Mouse (Mus musculus) spleen, postnatal 10 days (tissue): ENCODE measurements around the gene Maml2.

ENCODE experiments used
- DNase-seq, 2 experiments: peaks; one replicate each; pipeline ENCODE4 v3.0.0; 2021 to 2022; ENCODE audit warnings: low spot score in 2 of 2

Maml2 gene

GRCm38 (mm10) chr9:13613325-13614268 is 315.8 kb downstream of the Maml2 start:
- DNase-seq = no peak

DNA sequence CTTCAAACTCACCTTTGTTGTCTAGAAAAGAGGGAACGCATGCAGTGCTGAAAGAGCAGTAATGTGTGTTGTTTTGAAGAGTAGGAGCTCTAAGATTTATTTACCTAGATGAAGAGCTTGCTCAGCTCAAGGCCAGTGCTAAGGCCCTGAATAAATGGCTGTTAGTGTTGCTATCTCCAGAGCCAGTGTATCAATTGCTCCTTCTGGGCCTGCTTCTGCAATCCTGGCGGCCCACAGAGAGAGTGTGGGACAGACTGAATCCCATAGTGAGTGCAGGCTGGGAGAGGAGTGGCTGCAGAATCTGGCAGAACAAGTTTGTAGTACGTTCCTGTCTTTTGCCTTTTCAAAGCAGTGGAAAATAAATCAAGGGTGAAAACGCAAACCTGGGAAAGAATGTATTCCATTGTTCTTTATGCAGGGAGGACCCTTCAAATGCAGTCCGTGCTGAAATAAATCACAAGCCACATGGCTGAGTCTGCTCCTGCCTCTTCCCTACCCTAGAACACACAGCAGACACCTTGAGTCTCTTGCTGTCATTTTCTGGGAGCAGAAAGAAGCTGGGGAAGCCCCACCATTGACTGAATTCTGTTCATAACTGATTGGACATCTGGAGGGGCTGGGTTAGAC is 318.7 kb downstream of the Maml2 start:
- DNase-seq = no peak

DNA sequence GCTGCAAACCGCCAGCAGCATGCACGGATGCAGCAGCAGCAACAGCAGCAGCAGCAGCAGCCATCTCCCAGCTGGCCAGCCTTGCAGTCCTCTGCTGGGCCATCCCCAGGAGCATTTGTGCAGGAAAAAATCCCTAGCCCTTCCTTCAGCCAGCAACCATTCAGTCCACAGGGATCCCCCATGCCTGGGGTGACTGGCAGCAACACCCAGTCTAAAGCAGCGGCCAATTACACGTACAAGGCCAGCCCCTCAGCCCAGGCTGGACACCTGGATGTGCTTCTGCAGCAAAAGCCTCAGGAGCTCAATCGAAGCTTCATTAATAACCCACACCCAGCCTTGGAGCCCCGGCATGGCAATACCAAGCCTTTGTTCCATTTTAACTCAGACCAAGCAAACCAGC is 323.0 kb downstream of the Maml2 start:
- no peak for DNase-seq

- no peak for DNase-seq
Measured at GRCm38 (mm10) chr9:13621941-13622340, 324.2 kb downstream of the Maml2 start.

DNA sequence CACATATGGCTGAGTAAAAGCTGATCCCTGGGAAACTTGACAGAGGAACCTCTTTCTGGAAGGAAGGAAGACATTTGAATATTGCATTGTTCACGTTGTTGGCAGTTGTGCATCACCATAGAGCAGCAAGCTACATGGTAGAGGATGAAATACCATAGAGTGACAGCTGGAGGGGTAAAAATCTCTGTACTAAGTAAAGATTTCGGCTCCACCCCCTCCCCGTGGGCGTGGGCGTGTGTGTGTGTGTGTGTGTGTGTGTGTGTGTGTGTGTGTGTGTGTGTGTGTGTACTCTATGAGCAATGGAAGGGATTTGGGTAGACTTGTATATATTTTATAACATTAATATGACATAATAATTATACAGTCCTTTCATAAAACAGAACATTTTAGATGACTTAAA is 324.7 kb downstream of the Maml2 start:
- no peak for DNase-seq

DNA sequence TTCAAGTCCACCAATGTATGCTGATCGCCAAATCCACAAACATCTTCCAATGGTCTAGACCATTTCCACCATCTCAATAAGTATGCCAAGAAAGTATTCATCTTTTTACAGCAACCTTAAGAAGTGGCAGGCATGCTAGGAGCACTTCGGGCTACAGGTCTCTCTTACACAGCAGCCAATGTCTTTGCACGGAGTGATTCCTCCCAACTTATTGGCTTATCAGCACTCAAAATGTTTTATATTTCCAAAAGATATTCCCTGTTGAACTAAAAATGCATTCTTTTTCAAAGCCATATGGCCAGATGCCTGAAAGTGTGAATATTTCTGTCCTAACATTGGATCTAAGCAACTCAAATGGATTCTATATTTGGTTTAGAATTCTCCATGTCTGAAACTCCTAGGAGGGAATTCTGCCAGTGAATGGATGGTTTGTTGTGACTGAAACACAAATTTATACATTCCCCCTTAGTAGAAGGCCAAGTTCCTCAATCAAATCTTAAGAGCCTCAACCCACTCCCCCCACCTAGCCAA is 326.2 kb downstream of the Maml2 start:
- DNase-seq = no peak

- no peak for DNase-seq
Measured at GRCm38 (mm10) chr9:13624780-13625179, 327.0 kb downstream of the Maml2 start.

GRCm38 (mm10) chr9:13625215-13625614 is 327.5 kb downstream of the Maml2 start:
- DNase-seq = no peak

- DNase-seq = no peak
Measured at GRCm38 (mm10) chr9:13626480-13626879, 328.7 kb downstream of the Maml2 start.

DNA sequence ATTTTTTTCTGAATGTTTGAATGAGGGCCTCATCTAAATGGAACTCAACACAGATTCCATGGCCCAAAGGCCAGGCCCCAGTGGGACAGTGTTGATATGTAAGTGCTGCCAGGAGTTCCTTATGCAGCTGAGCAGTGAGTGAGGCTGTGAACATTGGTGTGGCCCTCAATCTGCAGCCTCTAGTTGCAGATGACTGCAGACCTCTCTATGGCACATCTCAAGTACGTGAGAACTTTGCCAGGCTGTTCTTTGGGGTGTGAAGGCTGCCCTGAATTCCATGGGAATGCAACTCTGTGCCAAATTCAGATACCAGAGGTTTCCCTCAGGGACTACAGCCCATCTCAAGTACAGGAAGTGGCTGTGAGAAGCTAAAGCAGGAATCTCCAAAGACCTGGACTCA is 335.6 kb downstream of the Maml2 start:
- DNase-seq = no peak

DNA sequence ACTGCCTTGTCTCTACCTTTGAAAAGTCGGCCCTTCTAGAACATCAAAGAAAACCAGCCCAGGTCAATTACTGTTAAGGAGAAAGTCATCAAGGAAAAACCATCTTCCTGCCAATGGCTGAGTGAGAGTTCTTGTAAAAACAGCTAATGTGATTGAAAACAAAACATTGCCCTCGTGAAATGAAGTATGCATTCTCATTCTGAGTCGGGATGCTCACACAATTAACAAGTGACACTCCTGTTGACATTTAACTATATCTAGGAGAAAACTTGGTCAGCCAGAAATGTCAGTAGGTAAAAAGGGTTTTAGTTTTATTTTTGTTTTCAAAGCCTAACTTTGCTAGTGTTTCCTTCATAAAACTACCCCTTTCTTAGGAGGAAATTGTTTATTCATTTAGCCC is 341.9 kb downstream of the Maml2 start:
- no peak for DNase-seq

GRCm38 (mm10) chr9:13645153-13645552 is 347.4 kb downstream of the Maml2 start:
- no peak for DNase-seq

DNA sequence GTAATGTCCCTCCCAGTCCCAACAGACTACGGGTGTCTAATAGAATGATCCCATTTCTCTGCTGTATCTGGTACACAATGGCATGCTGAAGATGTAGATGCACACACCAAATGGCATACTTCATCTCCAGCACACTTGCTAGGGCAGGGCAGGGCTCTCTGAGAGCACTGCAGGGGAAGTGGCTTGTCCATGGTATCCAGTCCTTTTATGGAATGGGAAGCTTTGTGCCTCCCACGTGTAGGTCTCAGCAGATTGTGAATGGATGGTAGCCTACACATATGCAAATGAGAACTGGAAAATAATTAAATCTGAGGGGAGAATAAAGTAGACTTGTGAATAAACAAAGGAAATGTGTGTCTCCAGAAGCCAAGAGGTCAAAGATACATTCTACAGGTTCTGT is 353.3 kb downstream of the Maml2 start:
- no peak for DNase-seq

GRCm38 (mm10) chr9:13651828-13652227 is 354.1 kb downstream of the Maml2 start:
- no peak for DNase-seq

GRCm38 (mm10) chr9:13652389-13652877 is 354.7 kb downstream of the Maml2 start:
- no peak for DNase-seq

DNA sequence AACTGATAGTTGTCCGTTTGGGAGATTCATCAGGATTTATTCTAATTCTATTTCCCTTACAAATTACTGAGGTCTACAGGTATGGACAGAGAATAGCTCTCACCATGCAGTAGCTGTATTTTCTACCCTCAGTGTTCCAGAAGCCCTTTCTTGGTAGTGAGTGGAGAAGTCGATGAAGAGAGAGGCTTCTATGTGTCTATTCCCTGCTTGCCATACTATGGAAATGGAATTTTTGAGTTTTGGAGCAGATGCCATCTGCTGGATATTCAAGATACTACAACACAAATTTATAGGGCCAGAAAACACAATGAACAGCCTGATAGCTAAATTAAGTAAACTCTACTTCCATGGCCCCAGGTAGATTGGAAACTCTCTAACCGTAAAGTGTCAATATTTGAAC is 355.2 kb downstream of the Maml2 start:
- no peak for DNase-seq

- DNase-seq = no peak
Measured at GRCm38 (mm10) chr9:13661768-13662623, 364.2 kb downstream of the Maml2 start.

GRCm38 (mm10) chr9:13665487-13665969 is 367.8 kb downstream of the Maml2 start:
- no peak for DNase-seq

DNA sequence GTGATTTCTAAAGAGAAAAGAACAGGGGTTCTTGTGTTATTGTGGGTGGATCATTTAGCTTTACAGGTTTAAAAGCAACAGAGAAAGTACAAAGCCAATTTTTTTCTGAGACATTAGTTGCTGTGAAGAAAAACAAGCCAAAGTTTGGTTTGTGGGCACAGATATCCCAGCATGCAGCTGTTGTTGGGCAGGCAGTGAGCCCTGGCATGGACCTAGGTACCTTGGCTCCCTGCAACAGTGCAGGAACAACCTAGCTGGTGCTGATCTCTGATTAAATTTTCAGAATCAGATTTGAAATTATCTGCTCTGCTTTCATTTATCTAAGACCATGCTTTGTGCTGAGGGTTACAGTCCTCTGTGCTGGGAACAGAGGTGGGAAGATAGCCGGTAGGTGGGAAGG is 370.2 kb downstream of the Maml2 start:
- DNase-seq = no peak

DNA sequence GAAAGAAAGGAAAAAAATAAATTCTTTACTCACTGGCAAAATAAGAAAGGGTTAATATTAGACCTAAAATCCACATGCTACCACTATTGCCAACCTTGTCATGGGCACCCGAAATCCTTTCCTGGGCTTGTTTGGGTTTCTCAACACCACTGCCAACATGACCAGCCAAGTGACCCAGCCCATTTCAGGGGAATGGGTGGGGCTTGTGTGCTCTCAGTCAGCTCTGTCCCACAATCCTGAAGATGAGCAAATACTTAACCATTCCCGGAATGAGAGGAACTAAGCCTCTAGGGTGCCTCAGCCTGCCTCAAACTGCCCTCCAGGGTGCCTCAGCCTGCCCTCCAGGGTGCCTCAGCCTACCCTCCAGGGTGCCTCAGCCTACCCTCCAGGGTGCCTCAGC is 371.0 kb downstream of the Maml2 start:
- no peak for DNase-seq

- DNase-seq = no peak
Measured at GRCm38 (mm10) chr9:13671125-13671769, 373.5 kb downstream of the Maml2 start.
